Mouse (Mus musculus): ENCODE results near the gene Utrn. TPM values are rescaled to one million over a fixed set of nuclear protein-coding genes. Genes with fewer than 3 reads are reported as not detected.

Utrn gene
- total and polyA plus RNA-seq, 3 experiments = 0.31 to 1.1 (median 0.67) TPM

GRCm38 (mm10) chr10:12878661-12879312 is 9.6 kb upstream of the Utrn start:
- peaks cover 2 to 7% of the 10 kb centered on the region in 2 experiments; a peak in 2 of 4 replicates for H3K4me1 ChIP-seq (ENCODE audit: control insufficient read depth in 1 of 2, insufficient read depth in 2 of 2)
- DNase-seq (ENCODE audit: extremely low read depth) = no peak
- H3K4me3 ChIP-seq (replicated peaks in 1 of 3; ENCODE audit: low read depth in 2 of 3, low read length in 2 of 3, poor library complexity in 1 of 3) = no peak overlapping the region
- dilution Hi-C loops (cut with MboI; ENCODE audit: extremely low pct_ligation_motif_present, extremely low pct_unique_long_range_greater_than_20kb, low sequenced_read_pairs) (no loop called here), in situ Hi-C loops (cut with MboI; ENCODE audit: low pct_ligation_motif_present, low pct_unique_long_range_greater_than_20kb, low sequenced_read_pairs) (no loop called here)
- H3K27me3 ChIP-seq (replicated peaks) = no peaks in the 10 kb centered on the region
- no peaks in the 10 kb centered on the region for H3K36me3 ChIP-seq (replicated peaks in 1 of 2; ENCODE audit: control insufficient read depth in 1 of 2, insufficient read depth in 1 of 2, low read length in 1 of 2)
- TF ChIP-seq GABPA (IDR thresholded peaks at IDR 0.05; ENCODE audit: insufficient replicate concordance, low read depth, low read length) (no peak), NRF1 (IDR thresholded peaks at IDR 0.05; ENCODE audit: low read depth, low read length) (no peak), ZKSCAN1 (IDR thresholded peaks at IDR 0.05; ENCODE audit: borderline replicate concordance, low read depth, low read length) (no peak), JUN (IDR thresholded peaks at IDR 0.05; ENCODE audit: insufficient read depth, low read depth, low read length) (no peak), SIN3A (IDR thresholded peaks at IDR 0.05; ENCODE audit: low read length) (no peak), POLR2A (IDR thresholded peaks at IDR 0.05; ENCODE audit: low read depth, low read length) (no peak), MAZ (IDR thresholded peaks at IDR 0.05; ENCODE audit: low read depth, low read length) (no peak), MXI1 (IDR thresholded peaks at IDR 0.05; ENCODE audit: low read depth, low read length) (no peak), CTCF (conservative IDR thresholded peaks at IDR 0.05 in 1 of 2, IDR thresholded peaks at IDR 0.05 in 1 of 2; ENCODE audit: low read depth in 2 of 2, low read length in 2 of 2) (no peak), NELFE (IDR thresholded peaks at IDR 0.05; ENCODE audit: low read depth, low read length) (no peak), MAX (IDR thresholded peaks at IDR 0.05; ENCODE audit: low read length) (no peak), SMC3 (IDR thresholded peaks at IDR 0.05; ENCODE audit: low read depth, low read length) (no peak), TCF12 (IDR thresholded peaks at IDR 0.05; ENCODE audit: low read depth, low read length) (no peak), CHD1 (IDR thresholded peaks at IDR 0.05; ENCODE audit: low read depth, low read length) (no peak)
- H3K9ac ChIP-seq (ENCODE audit: insufficient read depth, low read depth) = no peak overlapping the region
- no peaks in the 10 kb centered on the region for H3K9me3 ChIP-seq (replicated peaks; ENCODE audit: low read length)
- no peak overlapping the region for H3K4me2 ChIP-seq (ENCODE audit: insufficient read depth, low read depth, poor library complexity, severe bottlenecking)
- H3K79me2 ChIP-seq (replicated peaks; ENCODE audit: control insufficient read depth, extremely low read depth, insufficient read depth, poor library complexity, severe bottlenecking) = no peaks in the 10 kb centered on the region
- no peak overlapping the region for H3K27ac ChIP-seq (ENCODE audit: insufficient read depth, low read depth)

- in situ Hi-C loops (cut with MboI; ENCODE audit: low pct_ligation_motif_present, low pct_unique_long_range_greater_than_20kb, low sequenced_read_pairs) = no loop called here
- no peaks in the 10 kb centered on the region for H3K9me3 ChIP-seq (replicated peaks; ENCODE audit: low read length)
- DNase-seq (ENCODE audit: extremely low read depth) = no peak
- H3K36me3 ChIP-seq (replicated peaks in 1 of 2; ENCODE audit: control insufficient read depth in 1 of 2, insufficient read depth in 1 of 2, low read length in 1 of 2) = no peaks in the 10 kb centered on the region
- no peak overlapping the region for H3K9ac ChIP-seq (ENCODE audit: insufficient read depth, low read depth)
- no peaks in the 10 kb centered on the region for H3K79me2 ChIP-seq (replicated peaks; ENCODE audit: control insufficient read depth, extremely low read depth, insufficient read depth, poor library complexity, severe bottlenecking)
- TF ChIP-seq UBTF (IDR thresholded peaks at IDR 0.05; ENCODE audit: low read depth, low read length) = no peak
- TF ChIP-seq CHD2 (IDR thresholded peaks at IDR 0.05; ENCODE audit: low read length) = no peak
- peaks cover 2 to 7% of the 10 kb centered on the region in 2 experiments; a peak in 2 of 4 replicates for H3K4me1 ChIP-seq (ENCODE audit: control insufficient read depth in 1 of 2, insufficient read depth in 2 of 2)
- no peak overlapping the region for H3K4me3 ChIP-seq (replicated peaks in 1 of 3; ENCODE audit: low read depth in 2 of 3, low read length in 2 of 3, poor library complexity in 1 of 3)
- peaks cover 7% of the 10 kb centered on the region for H3K27me3 ChIP-seq (replicated peaks)
- dilution Hi-C loops (cut with MboI; ENCODE audit: extremely low pct_ligation_motif_present, extremely low pct_unique_long_range_greater_than_20kb, low sequenced_read_pairs) = no loop called here
- no peak overlapping the region for H3K27ac ChIP-seq (ENCODE audit: insufficient read depth, low read depth)
- no peak overlapping the region for H3K4me2 ChIP-seq (ENCODE audit: insufficient read depth, low read depth, poor library complexity, severe bottlenecking)
Measured at GRCm38 (mm10) chr10:12876426-12876825, 7.3 kb upstream of the Utrn start.
